Mouse (Mus musculus): Measurements from ENCODE around the gene Acta2.

Acta2 gene

DNA sequence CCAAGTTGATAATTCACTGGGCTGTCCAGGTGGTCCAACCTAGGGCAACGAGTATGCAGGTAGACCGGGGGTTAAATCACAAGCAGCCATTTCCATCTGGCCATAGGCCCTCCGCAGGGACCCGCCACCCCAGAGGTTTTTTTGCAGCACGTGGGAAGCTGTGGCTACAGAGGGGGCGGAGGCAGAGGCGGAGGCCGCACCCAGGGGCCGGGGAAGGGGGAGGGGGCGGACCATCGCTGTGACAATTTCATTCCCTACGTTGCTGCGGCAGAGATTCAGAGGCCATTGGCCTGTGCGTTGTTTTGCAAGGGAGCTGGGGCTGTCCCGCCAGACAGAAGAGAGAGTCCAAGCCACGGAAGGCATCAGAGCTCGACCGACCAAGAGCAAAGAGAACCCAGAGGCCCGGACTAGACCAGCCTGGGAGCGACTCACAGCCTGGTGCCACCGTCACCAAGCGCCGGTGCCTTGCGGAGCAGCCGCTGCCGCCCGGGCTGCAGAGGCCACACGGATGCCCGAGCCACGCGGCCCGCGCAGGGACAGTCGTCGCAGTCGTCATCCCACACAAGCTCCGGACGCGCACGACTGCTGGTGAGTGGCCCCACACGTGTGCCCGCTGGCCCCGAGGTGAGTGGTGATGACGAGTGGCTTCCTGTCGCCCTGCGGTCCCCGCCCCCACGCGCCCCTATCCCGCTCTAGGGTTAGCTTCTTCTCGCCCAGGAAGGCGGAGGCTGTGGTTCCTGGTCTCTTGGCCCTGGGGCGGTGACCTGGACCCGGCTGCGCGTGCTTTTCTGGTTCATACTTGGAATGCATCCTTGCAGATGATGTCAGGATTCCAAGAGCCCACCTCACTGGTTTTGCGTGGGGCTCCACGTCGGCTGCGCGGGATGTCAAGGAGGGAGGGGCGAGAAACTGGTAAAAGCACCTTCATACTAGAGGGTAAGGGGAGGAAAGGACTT lies 63.1 kb downstream of the Acta2 start, which contains the start of gene Stambpl1:
Gene Stambpl1 (plus strand): TSS at position 222 of the 956 bp plus-strand sequence.
- no peak for DNase-seq (ENCODE audit: low read depth, low spot score)

DNA sequence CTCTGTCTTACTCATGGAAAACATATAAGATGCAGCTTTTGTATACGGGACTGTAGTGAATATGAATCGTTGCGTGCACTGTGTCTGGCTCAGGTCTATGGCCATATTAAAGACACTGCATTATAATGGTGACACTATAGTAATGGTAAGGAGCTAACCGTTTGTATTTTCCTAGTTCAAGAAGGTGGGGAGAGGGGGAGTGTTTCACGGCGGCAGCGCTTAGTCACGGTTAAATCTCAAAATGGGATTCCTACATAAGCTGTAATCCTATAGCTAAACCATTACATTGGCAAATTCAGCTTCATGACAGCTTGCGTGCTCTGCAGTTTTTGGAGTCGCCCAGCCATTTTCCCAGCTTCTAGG lies 63.8 kb downstream of the Acta2 start:
- no peak for DNase-seq (ENCODE audit: low read depth, low spot score)

Data from WW6 (cell line).